Mouse (Mus musculus) brain, embryonic 14.5 days (tissue): Measurements from ENCODE around the gene Btrc.

ENCODE experiments used
- CTCF ChIP-seq: fragments of 200-500 bp; IDR thresholded peaks from 2 replicates; pipeline ENCODE4 v1.5.1; 2012; ENCODE audit warnings: inconsistent platforms, mild to moderate bottlenecking, moderate library complexity, borderline replicate concordance; ENCODE audit not compliant: insufficient read depth, insufficient read length; ENCODE audit errors: extremely low read depth
- POLR2A ChIP-seq: fragments of 200-500 bp; IDR thresholded peaks from 2 replicates; pipeline ENCODE4 v1.6.1; 2012; ENCODE audit warnings: mild to moderate bottlenecking, inconsistent platforms, borderline replicate concordance; ENCODE audit not compliant: poor library complexity, insufficient read depth, insufficient read length, severe bottlenecking; ENCODE audit errors: extremely low read depth

DNA sequence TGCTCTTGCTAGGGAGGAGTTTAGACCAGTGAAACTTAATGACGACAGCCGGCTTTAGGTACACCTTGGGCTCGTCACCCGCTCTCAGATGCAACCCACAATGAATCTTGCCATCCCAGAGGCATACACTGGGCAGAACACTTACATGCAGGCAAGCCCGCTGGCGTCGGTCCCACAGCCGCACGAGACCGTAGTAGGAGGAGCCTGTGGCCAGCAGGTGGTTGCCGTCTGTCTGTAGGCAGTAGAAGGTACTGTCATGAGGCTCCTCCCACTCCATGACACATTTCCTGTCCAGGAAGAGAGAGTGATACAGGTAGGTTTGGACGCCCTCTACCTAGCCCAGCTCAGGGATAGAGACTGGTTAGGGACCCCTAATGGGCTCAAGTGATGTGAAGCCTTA, 215.4 kb downstream of the Btrc start:
- TF ChIP-seq CTCF (no peak), POLR2A (no peak)
